Comparison of ENCODE assay signal across 8 mouse cellular contexts in the genomic region with DNA sequence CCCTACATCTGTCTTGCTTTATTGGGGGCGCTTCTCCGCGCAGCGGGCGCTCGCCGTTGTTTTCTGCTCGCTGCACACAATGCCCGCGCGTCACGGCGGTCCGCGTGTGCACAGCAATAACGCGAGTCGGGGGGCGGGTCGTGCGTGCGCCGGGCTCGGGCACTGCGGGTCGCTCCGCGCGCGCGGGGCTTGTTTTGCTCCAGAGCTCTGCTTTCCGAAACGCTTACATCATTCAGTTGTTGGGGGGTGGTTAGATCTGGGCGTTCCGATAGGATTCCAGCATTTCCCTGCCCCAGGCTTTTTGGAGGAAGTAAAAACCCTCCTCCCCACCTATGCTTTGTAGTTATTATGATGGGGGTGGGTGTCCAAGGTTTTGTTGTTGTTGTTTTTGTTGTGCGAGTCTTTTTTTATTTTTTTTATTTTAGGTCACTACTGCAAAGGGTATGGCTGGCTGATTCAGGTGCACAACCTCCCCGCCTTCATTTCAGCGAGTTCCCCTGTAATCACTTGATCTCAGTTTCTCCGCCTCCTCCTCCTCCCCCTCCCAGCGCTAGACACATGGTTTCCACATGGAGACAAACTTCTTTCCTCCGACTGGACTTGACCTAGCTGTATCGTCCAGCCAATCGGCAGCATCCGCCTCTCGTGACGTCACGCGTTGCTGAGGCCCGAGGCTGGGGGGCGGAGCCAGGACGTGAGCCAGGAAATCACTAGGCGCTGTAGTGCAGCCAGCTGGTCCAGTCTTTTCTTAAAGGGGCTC. TPM values are rescaled to one million over a fixed set of nuclear protein-coding genes. Genes with fewer than 3 reads are reported as not detected.
DNase-seq lines count a peak whose midpoint lies in the region; ATAC-seq and TF ChIP-seq lines count a peak whose summit lies in the region.

No protein-coding gene starts in this region.

- no peaks in the 10 kb centered on the region for H3K9me3 ChIP-seq in MEL (replicated peaks; ENCODE audit: insufficient read depth, low read length)
- H3K9me3 ChIP-seq in forebrain, postnatal 0 days (ENCODE audit: low read length): no peaks in the 10 kb centered on the region
- H3K9me3 ChIP-seq in lung, embryonic 15.5 days: no peaks in the 10 kb centered on the region

- H3K4me2 ChIP-seq in forebrain, postnatal 0 days (ENCODE audit: low read depth): peak overlapping the region; percentile 94
- peak overlapping the region; percentile 94 for H3K4me2 ChIP-seq in lung, embryonic 15.5 days

- H3K27me3 ChIP-seq in MEL (ENCODE audit: control insufficient read depth in 1 of 2, insufficient read depth in 2 of 2, low read length in 2 of 2): no peaks in the 10 kb centered on the region
- no peaks in the 10 kb centered on the region for H3K27me3 ChIP-seq in cerebellum, adult 2 months (ENCODE audit: control insufficient read depth, insufficient read depth, low read length)
- no peaks in the 10 kb centered on the region for H3K27me3 ChIP-seq in forebrain, postnatal 0 days (ENCODE audit: insufficient read depth, low read length)
- no peaks in the 10 kb centered on the region for H3K27me3 ChIP-seq in lung, embryonic 15.5 days

- peaks cover 0 to 7% of the 10 kb centered on the region in 2 experiments; a peak in 1 of 4 replicates for H3K36me3 ChIP-seq in MEL (ENCODE audit: control insufficient read depth in 1 of 2, insufficient read depth in 2 of 2, low read length in 2 of 2)
- no peaks in the 10 kb centered on the region for H3K36me3 ChIP-seq in forebrain, postnatal 0 days (ENCODE audit: insufficient read depth)
- H3K36me3 ChIP-seq in lung, embryonic 15.5 days: no peaks in the 10 kb centered on the region

- no peak for TF ChIP-seq CTCF in MEL (IDR thresholded peaks at IDR 0.05 in 2 of 3, conservative IDR thresholded peaks at IDR 0.05 in 1 of 3; ENCODE audit: control insufficient read depth in 1 of 3, insufficient read depth in 1 of 3, low read depth in 2 of 3, low read length in 3 of 3, poor library complexity in 1 of 3, severe bottlenecking in 1 of 3)
- no peak for TF ChIP-seq CTCF in cerebellum, adult 2 months (IDR thresholded peaks at IDR 0.05; ENCODE audit: borderline replicate concordance, insufficient read depth, low read depth, low read length)
- no peak for TF ChIP-seq CTCF in forebrain, postnatal 0 days (IDR thresholded peaks at IDR 0.05; ENCODE audit: low read depth)

- ATAC-seq in forebrain, postnatal 0 days: peak; percentile 86
- peak; percentile 85 for ATAC-seq in lung, embryonic 15.5 days (ENCODE audit: borderline replicate concordance, extremely low read depth, low FRiP score, low TSS enrichment)

- peak overlapping the region; percentile 65 for H3K27ac ChIP-seq in MEL (ENCODE audit: control insufficient read depth, low read depth, low read length)
- H3K27ac ChIP-seq in cerebellum, adult 2 months (ENCODE audit: insufficient read depth, low read length): peak overlapping the region; percentile 90
- H3K27ac ChIP-seq in forebrain, postnatal 0 days (ENCODE audit: low read depth, low read length): peak overlapping the region; percentile 98
- peak overlapping the region; percentile 97 for H3K27ac ChIP-seq in lung, embryonic 15.5 days

- TF ChIP-seq RAD21 in MEL (IDR thresholded peaks at IDR 0.05; ENCODE audit: low read depth, low read length): no peak

- TF ChIP-seq POLR2A in MEL (IDR thresholded peaks at IDR 0.05; ENCODE audit: control insufficient read depth in 1 of 2, insufficient read depth in 1 of 2, low read depth in 1 of 2, low read length in 2 of 2, poor library complexity in 1 of 2): 0 out of 4 replicates have a peak, but pooled peaks have one; percentile 24 to 34
- TF ChIP-seq POLR2A in cerebellum, adult 2 months (IDR thresholded peaks at IDR 0.05; ENCODE audit: borderline replicate concordance, insufficient read depth, low read length): no peak; the same call in 1 of the 2 replicates

- peaks cover 0 to 4% of the 10 kb centered on the region in 2 experiments; a peak in 2 of 4 replicates for H3K4me1 ChIP-seq in MEL (ENCODE audit: control insufficient read depth in 1 of 2, insufficient read depth in 2 of 2, low read length in 2 of 2)
- H3K4me1 ChIP-seq in cerebellum, adult 2 months (ENCODE audit: control insufficient read depth, insufficient read depth, low read length): peaks cover 20% of the 10 kb centered on the region
- H3K4me1 ChIP-seq in forebrain, postnatal 0 days (ENCODE audit: insufficient read depth): peaks cover 5% of the 10 kb centered on the region
- H3K4me1 ChIP-seq in lung, embryonic 15.5 days: peaks cover 33% of the 10 kb centered on the region

- H3K4me3 ChIP-seq in MEL (ENCODE audit: control insufficient read depth in 1 of 2, insufficient read depth in 1 of 2, low read depth in 2 of 2, low read length in 2 of 2): peak overlapping the region; percentile 78 to 87
- H3K4me3 ChIP-seq in cerebellum, adult 2 months (replicated peaks; ENCODE audit: insufficient read depth, low read depth, low read length): peak overlapping the region; percentile 91
- H3K4me3 ChIP-seq in forebrain, postnatal 0 days (ENCODE audit: low read depth, low read length): peak overlapping the region; percentile 93
- peak overlapping the region; percentile 93 for H3K4me3 ChIP-seq in lung, embryonic 15.5 days

- WGBS in cerebellum, adult 2 months: under 1% methylated on average over 52 of the region's 52 CpGs
- WGBS in forebrain, postnatal 0 days: 3% methylated on average over 52 of the region's 52 CpGs
- WGBS in lung, embryonic 15.5 days: under 1% methylated on average over 52 of the region's 52 CpGs

- peak; percentile 100 for DNase-seq in MEL (ENCODE audit: low read depth, low spot score)
- peak; percentile 100 for DNase-seq in cerebellum, adult 2 months
- DNase-seq in forebrain, postnatal 0 days: peak; percentile 99
- peak; percentile 100 for DNase-seq in heart, postnatal 4 days
- peak; percentile 99 to 100 for DNase-seq in layer of hippocampus, adult 8-10 months (ENCODE audit: low spot score in 2 of 2)
- DNase-seq in ovary, adult 18-20 months (ENCODE audit: low spot score): peak; percentile 97
- DNase-seq in thymus, postnatal 0 days (ENCODE audit: low spot score): peak; percentile 97

- TF ChIP-seq EP300 in MEL (IDR thresholded peaks at IDR 0.05; ENCODE audit: low read depth in 1 of 2, low read length in 2 of 2): peak; percentile 42 to 53; a peak in 2 of 4 replicates

- H3K9ac ChIP-seq in MEL (ENCODE audit: control insufficient read depth, low read depth, low read length, poor library complexity, severe bottlenecking): peak overlapping the region; percentile 81
- peak overlapping the region; percentile 92 for H3K9ac ChIP-seq in forebrain, postnatal 0 days
- H3K9ac ChIP-seq in lung, embryonic 15.5 days: peak overlapping the region; percentile 64

- H3K79me2 ChIP-seq in MEL (ENCODE audit: control insufficient read depth, insufficient read depth, low read length, poor library complexity): peaks cover 15% of the 10 kb centered on the region

TF ChIP-seq in MEL, 35 proteins besides CTCF, POLR2A, EP300 and RAD21 (continues in another document):
- TF ChIP-seq POLR2AphosphoS5 (IDR thresholded peaks at IDR 0.05; ENCODE audit: borderline replicate concordance, low read depth, low read length) (no peak), MXI1 (IDR thresholded peaks at IDR 0.05; ENCODE audit: low read depth, low read length) (peak; percentile 100), CHD2 (IDR thresholded peaks at IDR 0.05; ENCODE audit: low read length) (peak; percentile 98), CHD1 (IDR thresholded peaks at IDR 0.05; ENCODE audit: low read depth, low read length) (0 out of 2 replicates have a peak, but pooled peaks have one; percentile 83), POLR2AphosphoS2 (IDR thresholded peaks at IDR 0.05; ENCODE audit: low read length) (0 out of 2 replicates have a peak, but pooled peaks have one; percentile 61), TBP (IDR thresholded peaks at IDR 0.05; ENCODE audit: low read depth, low read length) (peak; percentile 53; the same call in 1 of the 2 replicates), USF1 (IDR thresholded peaks at IDR 0.05; ENCODE audit: low read depth, low read length) (peak; percentile 66), MYC (IDR thresholded peaks at IDR 0.05; ENCODE audit: low read depth, low read length) (peak; percentile 100), UBTF (IDR thresholded peaks at IDR 0.05; ENCODE audit: borderline replicate concordance, insufficient read depth, low read depth, low read length) (0 out of 2 replicates have a peak, but pooled peaks have one; percentile 91), BHLHE40 (IDR thresholded peaks at IDR 0.05; ENCODE audit: borderline replicate concordance, low read depth, low read length) (0 out of 2 replicates have a peak, but pooled peaks have one; percentile 53), HCFC1 (IDR thresholded peaks at IDR 0.05; ENCODE audit: low read depth, low read length) (peak; percentile 67), ELF1 (IDR thresholded peaks at IDR 0.05; ENCODE audit: low read depth, low read length) (peak; percentile 24), TCF12 (IDR thresholded peaks at IDR 0.05; ENCODE audit: low read depth, low read length) (peak; percentile 39; the same call in 1 of the 2 replicates)

RNA-seq across cellular contexts. Expression of a gene that starts 3.5 kb away (rescaled TPM):
- 29.0 and 29.8 TPM in 2 replicates for total RNA-seq in MEL (2012; rRNA removed)
- polyA plus RNA-seq in MEL (2012; ENCODE audit: insufficient read depth in 1 of 2, insufficient read length in 2 of 2, low read depth in 1 of 2, low replicate concordance in 2 of 2, missing spikeins in 1 of 2): 10 to 100 TPM in 1 of 2 experiments, not detected in 1; 60.9 TPM
- 71.8 and 72.4 TPM in 2 replicates for polyA plus RNA-seq in cerebellum, adult 2 months (2012; rRNA removed)
- 37.0 and 48.4 TPM in 2 replicates for total RNA-seq in forebrain, postnatal 0 days (2014; rRNA removed)
- 42.2 and 48.9 TPM in 2 replicates for polyA plus RNA-seq in forebrain, postnatal 0 days (2015; fragmentation: Nextera tagmentation; extraction: Ambion mirVana)
- total RNA-seq in heart, postnatal 4 days (2021): 10 to 100 TPM; 26.1 to 27.1 TPM
- total RNA-seq in layer of hippocampus, adult 8-10 months (2022): 10 to 100 TPM; 57.8 to 73.4 (median 65.8) TPM
- 38.3 and 38.4 TPM in 2 replicates for polyA plus RNA-seq in lung, embryonic 15.5 days (2015; fragmentation: Nextera tagmentation; extraction: Ambion mirVana)
- polyA plus RNA-seq in thymus, postnatal 0 days (2015; fragmentation: Nextera tagmentation; extraction: Ambion mirVana): 40.5 and 45.0 TPM in 2 replicates

RNA-seq across cellular contexts. Expression of a gene that starts 57.7 kb away (rescaled TPM):
- total RNA-seq in MEL (2012; rRNA removed): 4.8 and 5.4 TPM in 2 replicates
- 10 to 100 TPM in 1 of 2 experiments, not detected in 1; 53.0 TPM for polyA plus RNA-seq in MEL (2012; ENCODE audit: insufficient read depth in 1 of 2, insufficient read length in 2 of 2, low read depth in 1 of 2, low replicate concordance in 2 of 2, missing spikeins in 1 of 2)
- not detected in 2 replicates for polyA plus RNA-seq in cerebellum, adult 2 months (2012; rRNA removed)
- not detected in 2 replicates for total RNA-seq in forebrain, postnatal 0 days (2014; rRNA removed)
- polyA plus RNA-seq in forebrain, postnatal 0 days (2015; fragmentation: Nextera tagmentation; extraction: Ambion mirVana): not detected in 2 replicates
- total RNA-seq in heart, postnatal 4 days (2021): not detected
- not detected for total RNA-seq in layer of hippocampus, adult 8-10 months (2022)
- 4.1 TPM in 1 of 2 replicates, not detected in the other for polyA plus RNA-seq in lung, embryonic 15.5 days (2015; fragmentation: Nextera tagmentation; extraction: Ambion mirVana)
- polyA plus RNA-seq in thymus, postnatal 0 days (2015; fragmentation: Nextera tagmentation; extraction: Ambion mirVana): 2.1 and 2.5 TPM in 2 replicates

Comparison
In these comparisons a context has a peak if more than half of its experiments do, and no peak if none do; other contexts are left out.
1. Peak in every context shown above with its lines: DNase-seq, ATAC-seq, H3K4me3 ChIP-seq and H3K27ac ChIP-seq.